Mouse (Mus musculus) kidney, embryonic 14.5 days (tissue): ENCODE measurements around the gene Mrps23. TPM values are rescaled to one million over a fixed set of nuclear protein-coding genes. Genes with fewer than 3 reads are reported as not detected.

Experiments
- ATAC-seq: fragments of 200-750 bp; cut with Nextera tagmentation; 2 replicates; pipeline ENCODE4 v1.8.0; 2017; ENCODE audit warnings: moderate number of reproducible peaks, mild to moderate bottlenecking, moderate TSS enrichment, moderate library complexity; ENCODE audit not compliant: low FRiP score, low TSS enrichment
- H3K27ac ChIP-seq: fragments of 300-500 bp; sonication (generic); 2 replicates; pipeline ENCODE4 v1.5.1; 2014; ENCODE audit warnings: low read depth, mild to moderate bottlenecking, low read length, moderate library complexity, mixed read lengths
- H3K27me3 ChIP-seq: fragments of 300-500 bp; sonication (generic); 2 replicates; pipeline ENCODE4 v1.6.1; 2014; ENCODE audit warnings: mild to moderate bottlenecking, low read length; ENCODE audit not compliant: control insufficient read depth, insufficient read depth
- H3K36me3 ChIP-seq: fragments of 300-500 bp; sonication (generic); 2 replicates; pipeline ENCODE4 v1.6.1; 2014; ENCODE audit warnings: low read length, mixed read lengths; ENCODE audit not compliant: control insufficient read depth, insufficient read depth
- H3K4me1 ChIP-seq: fragments of 300-500 bp; sonication (generic); 2 replicates; pipeline ENCODE4 v1.6.1; 2014; ENCODE audit warnings: low read length, mixed read lengths; ENCODE audit not compliant: control insufficient read depth, insufficient read depth
- H3K4me2 ChIP-seq: fragments of 300-500 bp; sonication (generic); replicated peaks from 2 replicates; pipeline ENCODE4 v1.6.1; 2014; ENCODE audit warnings: low read depth, mild to moderate bottlenecking, low read length
- H3K4me3 ChIP-seq: fragments of 300-500 bp; sonication (generic); 2 replicates; pipeline ENCODE4 v1.5.1; 2014; ENCODE audit warnings: mild to moderate bottlenecking, low read length
- H3K9ac ChIP-seq: fragments of 300-500 bp; sonication (generic); 2 replicates; pipeline ENCODE4 v1.6.1; 2014; ENCODE audit warnings: low read depth, mild to moderate bottlenecking, low read length, moderate library complexity
- H3K9me3 ChIP-seq: fragments of 300-500 bp; sonication (generic); 2 replicates; pipeline ENCODE4 v1.6.1; 2016; ENCODE audit warnings: low read length; ENCODE audit not compliant: control insufficient read depth
- WGBS: fragments of 180-500 bp; shearing (Covaris S2); extraction: QIAGEN DNeasy Blood & Tissue Kit; methylation state at CpG from one replicate; pipeline ENCODE4 v1.1.7; 2014; 5-methylcytosine and 5-hydroxymethylcytosine counted together
- polyA plus RNA-seq: library from polyadenylated mRNA; unstranded; fragments of >200 nt; fragmentation: Nextera tagmentation; extraction: Ambion mirVana; gene quantifications from 2 replicates; pipeline ENCODE4 v1.2.1, GENCODE M21; 2014

Mrps23 gene
- polyA plus RNA-seq, 1 experiment from 2014 or later: 63.6 TPM

GRCm38 (mm10) chr11:88213757-88214156 lies 9.6 kb downstream of the Mrps23 start:
- H3K9ac ChIP-seq: no peak overlapping the region
- H3K27ac ChIP-seq: no peak overlapping the region
- no peaks in the 10 kb centered on the region for H3K27me3 ChIP-seq
- peaks cover 30% of the 10 kb centered on the region for H3K36me3 ChIP-seq
- no peak for ATAC-seq
- H3K4me1 ChIP-seq: peaks cover 4% of the 10 kb centered on the region
- no peak overlapping the region for H3K4me3 ChIP-seq
- WGBS: 44% methylated on average over 6 of the region's 6 CpGs
- H3K9me3 ChIP-seq: no peaks in the 10 kb centered on the region
- no peak overlapping the region for H3K4me2 ChIP-seq

GRCm38 (mm10) chr11:88214881-88215831 lies 11.0 kb downstream of the Mrps23 start:
- peak; percentile 56; the same call in 1 of the 2 replicates for ATAC-seq
- Histone ChIP-seq H3K4me1 (peaks cover 4% of the 10 kb centered on the region), H3K9ac (no peak overlapping the region), H3K36me3 (peaks cover 17% of the 10 kb centered on the region), H3K27ac (no peak overlapping the region; the same call in 1 of the 2 replicates), H3K4me2 (peak overlapping the region; percentile 1; the same call in 1 of the 2 replicates), H3K27me3 (no peaks in the 10 kb centered on the region), H3K9me3 (no peaks in the 10 kb centered on the region), H3K4me3 (no peak overlapping the region)
- WGBS: 46% methylated on average over 21 of the region's 21 CpGs

GRCm38 (mm10) chr11:88216231-88216685 lies 12.1 kb downstream of the Mrps23 start:
- Histone ChIP-seq H3K4me3 (no peak overlapping the region), H3K27me3 (no peaks in the 10 kb centered on the region), H3K4me2 (no peak overlapping the region), H3K9me3 (no peaks in the 10 kb centered on the region), H3K36me3 (peaks cover 6% of the 10 kb centered on the region), H3K4me1 (peaks cover 4% of the 10 kb centered on the region), H3K9ac (no peak overlapping the region), H3K27ac (no peak overlapping the region)
- 0 out of 2 replicates have a peak, but pooled peaks have one; percentile 20 for ATAC-seq
- 20% methylated on average over 10 of the region's 10 CpGs for WGBS

- WGBS: 75% methylated on average over 6 of the region's 6 CpGs
- H3K27ac ChIP-seq: no peak overlapping the region
Observed at GRCm38 (mm10) chr11:88218155-88218554, 14.0 kb downstream of the Mrps23 start.

DNA sequence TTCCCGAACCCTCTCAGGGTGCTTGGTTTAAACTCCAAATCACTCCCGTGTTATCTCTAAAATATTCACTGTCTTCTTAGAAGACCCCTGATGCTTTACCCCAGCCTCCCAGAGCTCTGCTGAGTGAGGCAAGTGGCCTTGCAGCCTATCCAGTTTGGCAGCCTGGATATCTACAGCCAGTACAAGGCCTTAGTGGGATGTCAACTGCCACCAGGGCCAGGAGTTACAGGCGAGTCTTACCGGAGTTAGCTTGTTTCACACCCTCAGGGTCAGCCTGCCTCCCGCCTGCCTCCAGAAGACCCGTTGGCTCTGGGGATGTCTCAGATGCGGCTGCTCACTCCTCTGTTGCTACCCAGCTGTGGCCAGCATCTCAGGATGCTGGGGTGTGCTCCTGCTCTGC lies 14.4 kb downstream of the Mrps23 start:
- H3K27ac ChIP-seq: no peak overlapping the region
- no peaks in the 10 kb centered on the region for H3K27me3 ChIP-seq
- H3K4me2 ChIP-seq: no peak overlapping the region
- peaks cover 4% of the 10 kb centered on the region for H3K4me1 ChIP-seq
- no peak overlapping the region for H3K4me3 ChIP-seq
- 50% methylated on average over 7 of the region's 7 CpGs for WGBS
- ATAC-seq: no peak
- no peak overlapping the region for H3K9ac ChIP-seq
- H3K9me3 ChIP-seq: no peaks in the 10 kb centered on the region
- H3K36me3 ChIP-seq: no peaks in the 10 kb centered on the region

More at GRCm38 (mm10) chr11:88218155-88218554, 14.0 kb downstream of the Mrps23 start:
- H3K27me3 ChIP-seq: no peaks in the 10 kb centered on the region
- H3K9ac ChIP-seq: no peak overlapping the region
- H3K4me1 ChIP-seq: peaks cover 4% of the 10 kb centered on the region
- no peaks in the 10 kb centered on the region for H3K36me3 ChIP-seq
- no peak for ATAC-seq
- no peak overlapping the region for H3K4me2 ChIP-seq
- H3K4me3 ChIP-seq: no peak overlapping the region
- no peaks in the 10 kb centered on the region for H3K9me3 ChIP-seq

DNA sequence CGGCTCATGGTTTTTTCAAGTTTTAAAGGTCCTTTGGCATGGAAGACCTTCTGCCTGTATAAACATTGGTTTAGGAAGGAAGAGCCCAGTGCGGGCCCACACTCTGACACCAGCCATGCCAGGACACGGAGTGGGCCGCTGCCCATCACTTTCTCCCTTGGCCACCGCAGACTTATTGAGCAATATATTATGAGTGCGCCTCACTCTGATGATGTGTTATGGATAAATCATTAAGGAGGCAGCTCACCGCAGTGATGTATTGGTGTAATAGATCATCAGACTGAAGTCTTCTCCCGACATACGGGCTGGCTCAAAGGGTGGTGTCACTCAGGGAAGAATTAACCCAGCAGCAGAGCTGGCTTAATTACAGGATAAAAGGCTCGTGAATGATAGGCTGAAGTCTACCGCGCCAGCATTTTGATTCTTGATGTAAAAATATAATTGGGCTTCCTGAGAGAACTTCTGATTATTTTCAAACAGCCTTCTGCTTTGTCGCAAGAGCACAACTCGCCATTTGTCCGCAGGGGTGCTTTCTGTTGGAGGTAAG lies 17.8 kb downstream of the Mrps23 start:
- Histone ChIP-seq H3K4me3 (no peak overlapping the region), H3K27me3 (no peaks in the 10 kb centered on the region), H3K36me3 (no peaks in the 10 kb centered on the region), H3K4me1 (no peaks in the 10 kb centered on the region), H3K9ac (no peak overlapping the region), H3K9me3 (no peaks in the 10 kb centered on the region), H3K27ac (no peak overlapping the region), H3K4me2 (no peak overlapping the region)
- no peak for ATAC-seq
- WGBS: 68% methylated on average over 15 of the region's 15 CpGs

GRCm38 (mm10) chr11:88227001-88227957 lies 23.1 kb downstream of the Mrps23 start:
- ATAC-seq: no peak
- no peaks in the 10 kb centered on the region for H3K36me3 ChIP-seq
- H3K27ac ChIP-seq: no peak overlapping the region
- H3K9me3 ChIP-seq: no peaks in the 10 kb centered on the region
- no peak overlapping the region for H3K4me2 ChIP-seq
- no peaks in the 10 kb centered on the region for H3K4me1 ChIP-seq
- no peaks in the 10 kb centered on the region for H3K27me3 ChIP-seq
- WGBS: 92% methylated on average over 17 of the region's 17 CpGs
- no peak overlapping the region for H3K4me3 ChIP-seq
- no peak overlapping the region for H3K9ac ChIP-seq

GRCm38 (mm10) chr11:88231213-88231790 lies 27.1 kb downstream of the Mrps23 start:
- Histone ChIP-seq H3K4me2 (no peak overlapping the region), H3K27ac (no peak overlapping the region), H3K4me3 (no peak overlapping the region), H3K9me3 (no peaks in the 10 kb centered on the region), H3K4me1 (peaks cover 21% of the 10 kb centered on the region), H3K36me3 (no peaks in the 10 kb centered on the region), H3K27me3 (no peaks in the 10 kb centered on the region), H3K9ac (no peak overlapping the region)
- no peak for ATAC-seq
- 84% methylated on average over 4 of the region's 4 CpGs for WGBS
